Mouse (Mus musculus) erythroid progenitor cell, adult 5-6 weeks (primary cell): ENCODE results near the gene Rps28. TPM values are rescaled to one million over a fixed set of nuclear protein-coding genes. Genes with fewer than 3 reads are reported as not detected.

Experiments used
- ATAC-seq: replicated peaks from 2 replicates; pipeline ENCODE4 v1.8.0; 2016; ENCODE audit warnings: moderate number of reproducible peaks, mild to moderate bottlenecking, moderate TSS enrichment, inconsistent platforms; ENCODE audit not compliant: poor library complexity, low FRiP score, severe bottlenecking
- total RNA-seq, 2 experiments: library from RNA; stranded (forward) in 1 of 2; stranded (reverse) in 1 of 2; fragments of 150-400 nt in 1 of 2; fragments of 186-747, 209-891 nt in 1 of 2; gene quantifications; 2 replicates each; pipeline versions ENCODE4 v1.2.3 to v1.2.4; 2015 to 2017; ENCODE audit warnings: low replicate concordance in 2 of 2

Gene Rps28
- total RNA-seq, 2 experiments from 2014 or later, result 392 to 508 TPM

- no peak for ATAC-seq
Observed at GRCm38 (mm10) chr17:33815399-33815798, 9.0 kb downstream of the Rps28 start.

DNA sequence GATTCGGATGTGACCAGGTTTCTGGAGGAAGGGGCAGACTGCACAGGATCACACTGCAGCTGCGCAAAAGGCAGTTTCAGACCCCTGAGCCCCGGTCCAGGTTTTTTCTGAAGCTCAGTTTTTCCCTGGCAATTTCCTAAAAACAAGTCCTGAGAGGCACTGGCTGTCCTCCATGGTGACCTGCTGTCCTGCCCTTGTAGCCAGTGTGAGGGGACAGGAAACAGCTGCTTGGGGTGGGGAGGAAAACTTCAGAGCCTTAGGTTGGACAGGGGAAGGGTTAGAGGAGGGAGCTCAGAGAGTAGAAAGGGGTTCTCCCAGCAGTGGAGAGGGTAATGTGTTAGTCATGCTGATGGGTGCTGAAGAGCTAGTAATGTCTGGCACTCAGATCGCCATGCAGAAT is 11.4 kb downstream of the Rps28 start:
- ATAC-seq, result no peak

- no peak for ATAC-seq
Observed at GRCm38 (mm10) chr17:33812475-33812874, 11.9 kb downstream of the Rps28 start.

DNA sequence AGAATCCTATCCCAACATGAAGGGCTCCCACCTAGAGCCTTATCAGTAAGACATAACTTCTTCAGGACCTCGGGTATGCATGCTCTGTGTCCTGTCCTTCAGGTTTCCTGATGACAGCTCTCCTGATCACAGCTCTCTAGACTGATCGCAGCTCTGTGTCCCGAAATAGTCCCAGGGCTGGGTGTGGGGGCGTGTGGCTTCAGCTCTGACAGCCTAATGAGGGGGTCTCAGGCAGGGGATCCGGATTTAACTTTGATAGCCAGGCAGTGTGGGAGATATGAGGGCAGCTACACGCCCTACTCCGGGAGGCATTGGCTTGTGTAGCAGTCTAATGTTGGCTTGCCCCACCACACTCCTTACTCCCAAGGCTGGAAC is 13.2 kb downstream of the Rps28 start:
- ATAC-seq, result no peak

GRCm38 (mm10) chr17:33810334-33811141 is 13.8 kb downstream of the Rps28 start, which contains the start of gene Kank3:
Kank3 (plus strand) TSS chr17:33810519.
- peak; percentile 95 for ATAC-seq

- ATAC-seq, result no peak
Observed at GRCm38 (mm10) chr17:33808192-33808591, 16.2 kb downstream of the Rps28 start.

DNA sequence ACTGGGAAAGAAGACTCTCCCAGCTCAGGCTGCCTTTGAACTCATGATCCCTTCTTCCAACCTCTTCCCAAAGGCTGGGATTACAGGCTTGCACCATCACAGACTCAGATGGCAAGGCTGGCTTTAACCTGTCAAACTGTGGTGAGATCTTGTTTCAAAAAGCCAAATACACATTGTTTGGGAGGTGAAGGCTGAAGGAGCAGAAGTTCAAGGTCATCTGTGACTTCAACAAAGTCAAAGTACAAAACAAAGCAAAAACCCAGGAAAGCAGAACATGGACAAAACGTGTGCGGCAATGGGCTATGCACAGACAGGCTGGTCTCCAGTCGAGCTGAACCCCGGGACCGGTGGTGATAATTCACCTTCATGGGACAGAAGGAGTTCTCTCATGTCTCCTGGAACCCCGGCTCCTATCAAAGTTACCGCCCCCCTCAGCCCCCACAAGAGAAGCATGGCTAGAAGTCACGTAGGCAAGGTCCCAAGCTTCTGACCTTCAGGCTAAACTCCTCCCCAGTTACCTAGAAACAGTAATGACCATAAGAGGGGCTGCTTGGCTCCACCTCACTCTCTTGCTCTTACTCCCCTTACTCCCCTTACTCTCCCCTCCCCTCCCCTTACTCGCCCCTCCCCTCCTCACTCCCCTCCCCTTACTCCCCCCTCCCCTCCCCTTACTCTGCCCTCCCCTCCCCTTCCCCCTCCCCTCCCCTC is 17.0 kb downstream of the Rps28 start:
- no peak for ATAC-seq

DNA sequence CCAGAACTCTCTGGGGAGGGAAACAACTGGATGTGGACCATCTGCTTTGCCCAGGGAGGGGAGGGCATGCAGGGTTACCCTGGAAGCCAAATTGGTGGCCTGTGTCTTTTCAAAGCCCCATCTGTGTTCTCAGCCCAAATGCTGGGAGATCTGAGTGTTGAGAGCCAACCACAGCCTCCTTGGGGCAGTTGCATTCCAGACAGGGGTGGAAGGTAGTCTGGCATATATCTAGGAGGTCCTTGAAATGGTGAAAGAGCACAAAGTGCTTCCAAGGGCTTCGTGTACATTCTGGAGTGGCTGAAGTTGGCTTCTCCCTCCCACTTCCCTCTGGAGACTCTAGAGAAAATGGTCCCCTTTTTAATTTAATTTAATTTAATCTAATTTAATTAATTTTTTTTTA is 19.6 kb downstream of the Rps28 start:
- ATAC-seq, result no peak

- no peak for ATAC-seq
Observed at GRCm38 (mm10) chr17:33804205-33804604, 20.2 kb downstream of the Rps28 start.

DNA sequence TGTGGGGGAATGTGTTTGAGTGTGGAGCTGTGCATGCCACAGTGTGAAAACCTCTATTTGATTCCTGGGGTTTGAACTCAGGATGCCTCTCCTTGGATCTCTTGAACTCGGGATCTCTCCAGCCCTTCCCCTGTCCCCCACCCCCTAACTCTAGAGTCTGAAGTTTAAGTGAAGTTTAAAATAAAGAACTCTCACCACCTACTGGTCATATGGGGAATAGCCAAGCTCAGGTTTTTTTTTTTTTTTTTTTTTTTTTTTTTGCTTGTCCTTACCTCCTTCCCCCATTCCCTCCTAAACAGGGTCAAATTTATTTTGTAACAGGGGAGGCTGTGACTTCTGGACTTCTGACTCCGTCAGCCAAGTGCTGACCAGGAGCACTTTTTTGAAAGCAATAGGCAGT is 22.1 kb downstream of the Rps28 start:
- peak; percentile 49 for ATAC-seq

- ATAC-seq, result no peak
Observed at GRCm38 (mm10) chr17:33799277-33799676, 25.1 kb downstream of the Rps28 start.

DNA sequence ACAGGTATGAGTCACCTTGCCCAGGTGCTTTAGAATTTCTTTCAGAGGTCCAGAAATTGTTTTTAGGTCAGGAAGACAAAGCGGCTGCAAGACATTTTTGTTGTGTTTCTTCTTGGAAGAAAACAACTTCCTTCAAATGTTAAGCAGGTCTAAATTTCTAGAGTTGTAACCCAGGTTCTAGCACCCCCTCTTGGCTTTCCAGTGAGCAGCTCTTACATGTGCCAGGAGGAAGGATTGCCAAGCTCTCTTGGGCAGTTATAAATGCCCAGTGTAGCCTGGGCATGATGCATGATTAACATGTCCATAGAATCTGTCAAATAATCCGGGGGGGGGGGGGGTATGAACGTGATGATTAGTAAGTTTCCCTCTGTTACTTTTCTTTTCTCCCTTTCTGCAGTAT is 26.1 kb downstream of the Rps28 start:
- ATAC-seq, result no peak

DNA sequence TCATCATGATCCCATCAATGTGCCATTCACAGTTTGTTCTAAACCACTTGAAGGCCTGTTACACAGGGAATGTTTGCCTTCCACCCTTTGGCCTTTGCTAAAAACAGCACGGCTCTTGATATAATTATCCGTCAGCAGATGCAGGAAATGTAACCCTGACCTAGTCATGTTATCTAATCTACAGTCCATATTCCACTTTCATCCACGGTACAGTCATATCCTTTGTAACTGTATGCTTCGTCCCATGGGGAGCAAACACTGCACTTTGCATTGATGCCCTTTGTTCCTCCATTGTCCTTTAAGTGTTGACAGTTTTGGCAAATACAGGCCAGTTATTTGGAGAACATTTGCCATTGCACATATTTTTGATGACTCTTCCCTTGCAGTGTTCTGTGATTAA is 35.6 kb downstream of the Rps28 start:
- no peak for ATAC-seq

- ATAC-seq, result no peak
Observed at GRCm38 (mm10) chr17:33786375-33786774, 38.0 kb downstream of the Rps28 start.

- ATAC-seq, result no peak
Observed at GRCm38 (mm10) chr17:33784939-33785338, 39.4 kb downstream of the Rps28 start.

DNA sequence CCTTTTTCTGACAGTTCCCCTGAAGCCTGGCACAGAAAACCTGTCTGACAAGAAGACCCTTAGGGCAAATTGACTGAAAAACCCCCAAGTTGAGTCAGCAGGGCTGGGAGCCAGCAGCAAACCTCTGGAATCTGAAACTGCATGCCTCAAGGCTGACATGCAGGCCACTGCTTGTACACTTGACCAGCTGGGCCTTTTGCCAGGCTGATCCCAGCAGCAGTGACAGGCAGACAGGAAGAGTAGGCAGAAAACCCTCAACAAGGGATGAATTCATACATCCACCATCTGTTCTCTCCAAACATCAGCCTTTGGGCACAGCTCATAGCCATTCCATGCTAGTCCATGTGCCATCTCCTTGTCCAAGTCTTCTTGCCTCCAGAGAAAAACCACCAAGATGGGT is 41.0 kb downstream of the Rps28 start:
- no peak for ATAC-seq

DNA sequence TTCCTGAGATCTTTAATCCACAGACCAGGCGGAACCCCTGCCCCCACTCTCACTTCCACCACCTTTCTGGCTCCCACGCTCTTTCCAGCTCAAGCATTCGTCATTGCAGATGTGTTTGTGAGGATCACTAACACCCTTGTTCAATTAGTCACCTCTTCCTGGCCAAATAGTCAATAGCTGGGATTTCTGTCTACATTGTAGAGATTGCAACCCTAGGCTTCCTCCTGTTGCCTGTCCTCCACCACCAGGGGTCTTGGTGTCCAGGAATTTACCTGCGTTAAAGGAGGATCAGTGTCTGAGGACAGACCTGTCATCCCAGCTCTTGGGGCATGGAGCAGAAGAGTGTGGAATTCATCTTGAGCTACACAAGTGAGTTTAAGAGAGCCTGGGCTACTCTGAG is 42.3 kb downstream of the Rps28 start:
- ATAC-seq, result no peak

- peak; percentile 70 for ATAC-seq
Observed at GRCm38 (mm10) chr17:33781124-33781977, 43.0 kb downstream of the Rps28 start, which contains the start of gene Angptl4. Angptl4 (minus strand) TSS chr17:33781830.

DNA sequence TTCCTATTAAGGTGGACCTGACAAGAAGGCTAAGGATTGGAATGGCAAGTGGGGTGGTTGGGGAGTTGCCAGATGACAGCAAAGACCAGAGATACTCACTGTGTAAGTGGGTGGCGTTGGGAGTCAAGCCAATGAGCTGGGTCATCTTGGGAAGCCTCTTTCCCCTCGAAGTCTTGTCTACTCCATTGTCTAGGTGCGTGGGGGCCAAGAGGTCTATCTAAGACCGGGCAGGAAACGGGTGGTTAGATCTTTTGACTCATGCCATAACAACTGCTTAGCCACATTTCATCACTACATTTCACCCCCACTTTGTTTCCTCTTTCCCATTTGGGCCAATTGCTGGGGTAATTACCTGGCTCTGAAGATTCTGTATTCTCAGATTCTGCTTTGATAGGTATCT is 43.9 kb downstream of the Rps28 start:
- ATAC-seq, result no peak

DNA sequence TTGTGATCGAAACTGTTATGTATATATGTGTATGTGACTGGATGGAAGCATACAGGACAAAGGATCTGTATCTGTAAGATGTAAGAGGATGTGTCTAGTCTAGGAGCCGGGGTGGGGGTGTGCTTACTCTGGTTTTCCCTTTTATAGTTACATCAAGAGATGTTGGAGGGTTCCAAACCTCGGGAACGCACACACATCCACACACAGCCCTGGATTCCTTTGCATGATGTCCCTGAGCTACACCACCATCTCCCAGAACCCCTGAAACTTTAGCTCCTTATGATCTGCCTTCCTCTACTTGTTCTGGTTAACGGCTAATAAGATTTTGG is 44.4 kb downstream of the Rps28 start:
- no peak for ATAC-seq
